Mouse (Mus musculus) small intestine, adult 2 months (tissue): Measurements from ENCODE around the gene Tctex1d4.

Experiments
- CTCF ChIP-seq: fragments of 200-500 bp; IDR thresholded peaks from 2 replicates; pipeline ENCODE4 v1.5.1; 2012; ENCODE audit warnings: low read depth, mild to moderate bottlenecking, control low read depth, inconsistent platforms, low read length, moderate library complexity, mixed read lengths; ENCODE audit not compliant: insufficient replicate concordance, insufficient read length; ENCODE audit errors: extremely low read depth
- POLR2A ChIP-seq: fragments of 200-500 bp; IDR thresholded peaks from 2 replicates; pipeline ENCODE4 v1.6.1; 2012; ENCODE audit warnings: low read depth, mild to moderate bottlenecking, control low read depth, inconsistent platforms, low read length, moderate library complexity

DNA sequence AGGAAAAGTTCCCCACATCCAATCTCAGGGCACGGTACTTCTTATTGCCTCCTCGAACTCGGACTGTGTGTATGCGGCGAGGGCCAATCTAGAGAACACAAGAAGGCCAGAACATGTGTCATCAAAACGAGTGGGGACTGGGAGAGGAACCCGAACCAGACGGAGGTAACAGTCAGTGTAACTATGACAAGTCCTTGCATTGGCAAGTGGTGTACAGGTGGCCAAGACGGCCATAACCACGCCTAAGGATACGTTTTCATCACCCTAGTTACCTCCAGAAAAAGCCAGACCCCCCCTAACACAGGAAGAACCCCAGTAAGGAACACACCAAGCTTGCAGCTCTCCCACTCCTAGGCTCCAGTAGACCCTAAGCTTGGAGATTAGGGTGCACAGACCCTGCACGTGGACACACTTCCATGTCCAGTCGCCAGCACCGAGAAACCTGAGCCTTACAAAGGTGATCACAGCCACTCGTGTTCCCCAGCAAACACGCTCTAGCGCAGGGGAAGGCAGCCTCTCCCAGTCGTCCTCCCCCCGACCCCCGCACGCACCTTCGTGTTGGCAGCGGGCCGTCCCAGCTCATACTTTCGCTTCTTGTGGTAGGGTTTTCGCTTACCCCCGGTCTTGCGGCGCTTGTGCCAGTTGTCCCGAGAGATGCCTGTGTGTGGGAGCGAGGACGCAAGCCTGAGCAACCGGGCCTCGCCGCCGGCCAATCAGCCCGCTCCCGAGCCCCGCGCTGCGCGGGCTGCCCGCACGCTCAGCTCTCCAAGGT lies 28.6 kb downstream of the Tctex1d4 start:
- no peak for TF ChIP-seq CTCF
- TF ChIP-seq POLR2A, result no peak
